ENCODE assay signal across 8 mouse cellular contexts in genomic region chr3:40523371-40523783, GRCm38 (mm10). TPM values are rescaled to one million over a fixed set of nuclear protein-coding genes. Genes with fewer than 3 reads are reported as not detected.
A peak's percentile ranks its signal among the peaks of the same experiment; 100 is the strongest.
DNase-seq lines count a peak whose midpoint lies in the region; ATAC-seq lines count a peak whose summit lies in the region.

No protein-coding gene starts in this region.

- no peak for DNase-seq in kidney, postnatal 14 days
- DNase-seq in ZHBTc4 (ENCODE audit: low read depth, low spot score): peak; percentile 32
- DNase-seq in adrenal gland, postnatal 36 days: no peak
- no peak for DNase-seq in thymus, postnatal 36 days

- no peaks in the 10 kb centered on the region for H3K36me3 ChIP-seq in kidney, embryonic 15.5 days
- H3K36me3 ChIP-seq in heart, embryonic 15.5 days: no peaks in the 10 kb centered on the region

- H3K9ac ChIP-seq in kidney, embryonic 15.5 days: no peak overlapping the region
- no peak overlapping the region for H3K9ac ChIP-seq in heart, embryonic 15.5 days

- ATAC-seq in kidney, embryonic 15.5 days (replicated peaks; ENCODE audit: low FRiP score): no peak
- ATAC-seq in heart, embryonic 15.5 days (replicated peaks; ENCODE audit: insufficient number of reproducible peaks, insufficient read depth, low FRiP score, low read depth): no peak
- peak; percentile 47; the same call in 1 of the 2 replicates for ATAC-seq in megakaryocyte progenitor cell, adult 5-6 weeks (replicated peaks; ENCODE audit: poor library complexity)
- no peak for ATAC-seq in erythroblast, adult 5-6 weeks (replicated peaks; ENCODE audit: low FRiP score, poor library complexity, severe bottlenecking)

- H3K9me3 ChIP-seq in kidney, embryonic 15.5 days (replicated peaks): no peaks in the 10 kb centered on the region
- H3K9me3 ChIP-seq in heart, embryonic 15.5 days (replicated peaks): no peaks in the 10 kb centered on the region

- no peak overlapping the region for H3K27ac ChIP-seq in kidney, embryonic 15.5 days
- H3K27ac ChIP-seq in heart, embryonic 15.5 days: no peak overlapping the region

- H3K4me1 ChIP-seq in kidney, embryonic 15.5 days: peaks cover 7% of the 10 kb centered on the region
- H3K4me1 ChIP-seq in heart, embryonic 15.5 days (replicated peaks): peaks cover 11% of the 10 kb centered on the region

- H3K27me3 ChIP-seq in kidney, embryonic 15.5 days: peaks cover 4% of the 10 kb centered on the region; the same call in 1 of the 2 replicates
- no peaks in the 10 kb centered on the region for H3K27me3 ChIP-seq in heart, embryonic 15.5 days

- no peak overlapping the region for H3K4me3 ChIP-seq in kidney, embryonic 15.5 days (replicated peaks)
- H3K4me3 ChIP-seq in heart, embryonic 15.5 days: peak overlapping the region; percentile 25

- H3K4me2 ChIP-seq in kidney, embryonic 15.5 days: peak overlapping the region; percentile 17; the same call in 1 of the 2 replicates
- peak overlapping the region; percentile 52 for H3K4me2 ChIP-seq in heart, embryonic 15.5 days

- 15% methylated on average over 7 of the region's 7 CpGs for WGBS in kidney, embryonic 15.5 days
- 17% methylated on average over 7 of the region's 7 CpGs for WGBS in heart, embryonic 15.5 days

RNA-seq across cellular contexts. Expression of gene Intu, which starts 7.7 kb away (rescaled TPM):
- polyA plus RNA-seq in kidney, embryonic 15.5 days (2015; fragmentation: Nextera tagmentation; extraction: Ambion mirVana): 3.4 TPM in 2 replicates
- 2.6 and 3.3 TPM in 2 replicates for polyA plus RNA-seq in heart, embryonic 15.5 days (2015; fragmentation: Nextera tagmentation; extraction: Ambion mirVana)
- 2.9 and 3.7 TPM in 2 replicates for total RNA-seq in megakaryocyte progenitor cell, adult 5-6 weeks (2015)
- total RNA-seq in megakaryocyte progenitor cell, adult 5-6 weeks (2017): 2.5 and 3.0 TPM in 2 replicates
- total RNA-seq in adrenal gland, postnatal 36 days (2021): 1 to 10 TPM; 2.9 to 3.9 TPM
- total RNA-seq in erythroblast, adult 5-6 weeks (2015; ENCODE audit: low replicate concordance): 0.42 and 2.7 TPM in 2 replicates
- total RNA-seq in erythroblast, adult 5-6 weeks (2017; ENCODE audit: low replicate concordance): 0.43 and 0.56 TPM in 2 replicates
